Mouse (Mus musculus): Measurements from ENCODE around the gene Cerkl. TPM values are rescaled to one million over a fixed set of nuclear protein-coding genes. Genes with fewer than 3 reads are reported as not detected.

Cerkl gene
- total and polyA plus RNA-seq, 3 experiments, result 3.5 to 7.4 TPM; not detected in 1

GRCm38 (mm10) chr2:79460107-79460506 is 3.5 kb upstream of the Cerkl start:
- Histone ChIP-seq H3K36me3 (ENCODE audit: control insufficient read depth in 1 of 2, insufficient read depth in 2 of 2, low read length in 2 of 2) (no peaks in the 10 kb centered on the region), H3K27ac (ENCODE audit: control insufficient read depth, low read depth, low read length) (no peak overlapping the region), H3K4me1 (ENCODE audit: control insufficient read depth in 1 of 2, insufficient read depth in 2 of 2, low read length in 2 of 2) (no peaks in the 10 kb centered on the region), H3K9me3 (replicated peaks; ENCODE audit: insufficient read depth, low read length) (no peaks in the 10 kb centered on the region), H3K27me3 (ENCODE audit: control insufficient read depth in 1 of 2, insufficient read depth in 2 of 2, low read length in 2 of 2) (no peaks in the 10 kb centered on the region; a peak in 1 of 4 replicates), H3K4me3 (ENCODE audit: control insufficient read depth in 1 of 2, insufficient read depth in 1 of 2, low read depth in 2 of 2, low read length in 2 of 2) (no peak overlapping the region), H3K79me2 (ENCODE audit: control insufficient read depth, insufficient read depth, low read length, poor library complexity) (no peaks in the 10 kb centered on the region), H3K9ac (ENCODE audit: control insufficient read depth, low read depth, low read length, poor library complexity, severe bottlenecking) (no peak overlapping the region)
- no peak for TF ChIP-seq SMC3 (IDR thresholded peaks at IDR 0.05; ENCODE audit: low read depth, low read length)
- no peak for TF ChIP-seq BHLHE40 (IDR thresholded peaks at IDR 0.05; ENCODE audit: borderline replicate concordance, low read depth, low read length)
- TF ChIP-seq SIN3A (IDR thresholded peaks at IDR 0.05; ENCODE audit: low read length), result no peak
- no peak for TF ChIP-seq MYB (IDR thresholded peaks at IDR 0.05; ENCODE audit: low read depth, low read length)
- no peak for TF ChIP-seq USF2 (IDR thresholded peaks at IDR 0.05; ENCODE audit: borderline replicate concordance in 1 of 2, insufficient read depth in 1 of 2, low read depth in 1 of 2, low read length in 2 of 2)
- DNase-seq (ENCODE audit: low read depth, low spot score), result no peak

- no peak overlapping the region for H3K4me3 ChIP-seq (ENCODE audit: control insufficient read depth in 1 of 2, insufficient read depth in 1 of 2, low read depth in 2 of 2, low read length in 2 of 2)
- no peak overlapping the region for H3K27ac ChIP-seq (ENCODE audit: control insufficient read depth, low read depth, low read length)
- H3K9me3 ChIP-seq (replicated peaks; ENCODE audit: insufficient read depth, low read length), result no peaks in the 10 kb centered on the region
- H3K27me3 ChIP-seq (ENCODE audit: control insufficient read depth in 1 of 2, insufficient read depth in 2 of 2, low read length in 2 of 2), result no peaks in the 10 kb centered on the region
- H3K36me3 ChIP-seq (ENCODE audit: control insufficient read depth in 1 of 2, insufficient read depth in 2 of 2, low read length in 2 of 2), result no peaks in the 10 kb centered on the region
- H3K79me2 ChIP-seq (ENCODE audit: control insufficient read depth, insufficient read depth, low read length, poor library complexity), result no peaks in the 10 kb centered on the region
- no peak for DNase-seq (ENCODE audit: low read depth, low spot score)
- no peaks in the 10 kb centered on the region for H3K4me1 ChIP-seq (ENCODE audit: control insufficient read depth in 1 of 2, insufficient read depth in 2 of 2, low read length in 2 of 2)
- H3K9ac ChIP-seq (ENCODE audit: control insufficient read depth, low read depth, low read length, poor library complexity, severe bottlenecking), result no peak overlapping the region
- no peak for TF ChIP-seq POLR2AphosphoS2 (IDR thresholded peaks at IDR 0.05; ENCODE audit: low read length)
- TF ChIP-seq TBP (IDR thresholded peaks at IDR 0.05; ENCODE audit: low read depth, low read length), result no peak
- TF ChIP-seq UBTF (IDR thresholded peaks at IDR 0.05; ENCODE audit: borderline replicate concordance, insufficient read depth, low read depth, low read length), result no peak
- no peak for TF ChIP-seq GATA1 (IDR thresholded peaks at IDR 0.05; ENCODE audit: low read depth, low read length)
- no peak for TF ChIP-seq NELFE (IDR thresholded peaks at IDR 0.05; ENCODE audit: low read depth, low read length)
- no peak for TF ChIP-seq MEF2A (IDR thresholded peaks at IDR 0.05; ENCODE audit: extremely low read depth, insufficient replicate concordance, low read depth, low read length, poor library complexity, severe bottlenecking)
- no peak for TF ChIP-seq MYB (IDR thresholded peaks at IDR 0.05; ENCODE audit: low read depth, low read length)
- no peak for TF ChIP-seq TCF12 (IDR thresholded peaks at IDR 0.05; ENCODE audit: low read depth, low read length)
- no peak for TF ChIP-seq ZNF384 (IDR thresholded peaks at IDR 0.05; ENCODE audit: low read depth, low read length)
- TF ChIP-seq ZKSCAN1 (IDR thresholded peaks at IDR 0.05; ENCODE audit: low read depth, low read length), result no peak
- TF ChIP-seq JUND (IDR thresholded peaks at IDR 0.05; ENCODE audit: low read depth, low read length), result no peak
- TF ChIP-seq RCOR1 (IDR thresholded peaks at IDR 0.05; ENCODE audit: low read depth, low read length), result no peak
- TF ChIP-seq MAFK (IDR thresholded peaks at IDR 0.05; ENCODE audit: borderline replicate concordance, low read depth, low read length), result no peak
- TF ChIP-seq EP300 (IDR thresholded peaks at IDR 0.05; ENCODE audit: low read depth in 1 of 2, low read length in 2 of 2), result no peak
- TF ChIP-seq USF2 (IDR thresholded peaks at IDR 0.05; ENCODE audit: borderline replicate concordance in 1 of 2, insufficient read depth in 1 of 2, low read depth in 1 of 2, low read length in 2 of 2), result no peak
- no peak for TF ChIP-seq CHD1 (IDR thresholded peaks at IDR 0.05; ENCODE audit: low read depth, low read length)
- no peak for TF ChIP-seq USF1 (IDR thresholded peaks at IDR 0.05; ENCODE audit: low read depth, low read length)
- TF ChIP-seq SMC3 (IDR thresholded peaks at IDR 0.05; ENCODE audit: low read depth, low read length), result no peak
- no peak for TF ChIP-seq CHD2 (IDR thresholded peaks at IDR 0.05; ENCODE audit: low read length)
- TF ChIP-seq ZMIZ1 (IDR thresholded peaks at IDR 0.05; ENCODE audit: low read depth, low read length), result no peak
These were observed 2.8 kb upstream of the Cerkl start for GRCm38 (mm10) chr2:79459061-79460045.
